ENCODE assay signal across 8 mouse cellular contexts in genomic region chr1:64956479-64956961, GRCm38 (mm10). TPM values are rescaled to one million over a fixed set of nuclear protein-coding genes. Genes with fewer than 3 reads are reported as not detected.
DNase-seq lines count a peak whose midpoint lies in the region; ATAC-seq and TF ChIP-seq lines count a peak whose summit lies in the region.

TSS of gene Plekhm3 (minus strand) at chr1:64956824.

- peak; percentile 86 for TF ChIP-seq POLR2A in myocyte (IDR thresholded peaks at IDR 0.05; ENCODE audit: insufficient read length, low read depth)

- no peaks in the 10 kb centered on the region for H3K27me3 ChIP-seq in heart, embryonic 14.5 days (ENCODE audit: control insufficient read depth, insufficient read depth, low read length)
- no peaks in the 10 kb centered on the region for H3K27me3 ChIP-seq in liver, embryonic 11.5 days (replicated peaks; ENCODE audit: control insufficient read depth, insufficient read depth, low read length)
- no peaks in the 10 kb centered on the region for H3K27me3 ChIP-seq in myocyte (ENCODE audit: control insufficient read depth, insufficient read depth, insufficient read length)

- no peaks in the 10 kb centered on the region for H3K9me3 ChIP-seq in heart, embryonic 14.5 days (ENCODE audit: control insufficient read depth, low read length)
- no peaks in the 10 kb centered on the region for H3K9me3 ChIP-seq in liver, embryonic 11.5 days (ENCODE audit: control insufficient read depth, low read length)

- H3K4me3 ChIP-seq in heart, embryonic 14.5 days (ENCODE audit: control insufficient read depth in 1 of 2, insufficient read depth in 1 of 2, low read depth in 1 of 2, low read length in 2 of 2), result peak within 1 kb of the TSS; percentile 75 to 93
- H3K4me3 ChIP-seq in liver, embryonic 11.5 days (ENCODE audit: low read depth, low read length), result peak within 1 kb of the TSS; percentile 86
- H3K4me3 ChIP-seq in myocyte, result peak within 1 kb of the TSS; percentile 57

- H3K4me2 ChIP-seq in heart, embryonic 14.5 days (ENCODE audit: low read length), result peak within 1 kb of the TSS; percentile 65
- H3K4me2 ChIP-seq in liver, embryonic 11.5 days, result peak within 1 kb of the TSS; percentile 70
- peak within 1 kb of the TSS; percentile 81 for H3K4me2 ChIP-seq in myocyte (ENCODE audit: low read depth)

- H3ac ChIP-seq in myocyte (ENCODE audit: control insufficient read depth, insufficient read length), result peak within 1 kb of the TSS; percentile 6

- peak within 1 kb of the TSS in 1 of 2 experiments; percentile 12; a peak in 1 of 4 replicates for H3K27ac ChIP-seq in heart, embryonic 14.5 days (replicated peaks in 1 of 2; ENCODE audit: control insufficient read depth in 1 of 2, insufficient read depth in 1 of 2, low read depth in 2 of 2, low read length in 2 of 2)
- peak within 1 kb of the TSS; percentile 38 for H3K27ac ChIP-seq in liver, embryonic 11.5 days (ENCODE audit: low read depth, low read length)

- no peaks in the 10 kb centered on the region for H3K36me3 ChIP-seq in heart, embryonic 14.5 days (ENCODE audit: control insufficient read depth, insufficient read depth, low read length)
- no peaks in the 10 kb centered on the region for H3K36me3 ChIP-seq in liver, embryonic 11.5 days (ENCODE audit: control insufficient read depth, insufficient read depth, low read length)
- H3K36me3 ChIP-seq in myocyte (ENCODE audit: control insufficient read depth, insufficient read depth), result no peaks in the 10 kb centered on the region

- DNase-seq in c-Kit-negative CD71-positive TER-119-positive erythroid progenitor cells, embryonic 14.5 days (ENCODE audit: low read depth, low spot score), result peak; percentile 54
- DNase-seq in fibroblast of lung, adult 2 months (ENCODE audit: low read depth), result peak; percentile 50
- DNase-seq in kidney, postnatal 10 days, result peak; percentile 87
- DNase-seq in liver, embryonic 11.5 days (ENCODE audit: low spot score), result peak; percentile 84
- DNase-seq in spleen, postnatal 4 days (ENCODE audit: low spot score in 2 of 2), result peak; percentile 78 to 89

- H3K79me2 ChIP-seq in myocyte (ENCODE audit: control insufficient read depth, insufficient read depth), result peaks cover 4% of the 10 kb centered on the region

- H3K4me1 ChIP-seq in heart, embryonic 14.5 days (ENCODE audit: control insufficient read depth in 2 of 2, insufficient read depth in 2 of 2, low read length in 2 of 2), result no peaks in the 10 kb centered on the region; a peak in 2 of 4 replicates
- no peaks in the 10 kb centered on the region for H3K4me1 ChIP-seq in liver, embryonic 11.5 days (replicated peaks; ENCODE audit: control insufficient read depth, insufficient read depth, low read length)

- ATAC-seq in CD4-positive, CD25-positive, alpha-beta regulatory T cell, adult 4 months, result peak; percentile 63
- ATAC-seq in heart, embryonic 14.5 days (ENCODE audit: insufficient number of reproducible peaks, insufficient read depth, low FRiP score, low read depth), result peak; percentile 69; the same call in 1 of the 2 replicates
- ATAC-seq in liver, embryonic 11.5 days (replicated peaks; ENCODE audit: low FRiP score), result peak; percentile 94

- WGBS in heart, embryonic 14.5 days, result under 1% methylated on average over 43 of the region's 43 CpGs
- WGBS in liver, embryonic 11.5 days, result under 1% methylated on average over 42 of the region's 43 CpGs

- peak within 1 kb of the TSS; percentile 89 for H3K9ac ChIP-seq in heart, embryonic 14.5 days (ENCODE audit: low read length)
- peak within 1 kb of the TSS; percentile 79 for H3K9ac ChIP-seq in liver, embryonic 11.5 days (ENCODE audit: low read depth, low read length)

TF ChIP-seq in myocyte, 11 proteins besides CTCF, POLR2A, EP300 and RAD21:
- TF ChIP-seq MYOG (IDR thresholded peaks at IDR 0.05; ENCODE audit: control insufficient read depth in 1 of 3, insufficient read depth in 1 of 3, insufficient read length in 2 of 3, low read depth in 2 of 3) (peak in 2 of 3 experiments; percentile 59), MYOD1 (IDR thresholded peaks at IDR 0.05; ENCODE audit: control insufficient read depth in 1 of 3, insufficient read length in 2 of 3, low read depth in 2 of 3) (peak in 1 of 3 experiments; percentile 9), POLR2AphosphoS2 (IDR thresholded peaks at IDR 0.05; ENCODE audit: insufficient read length, low read depth) (peak; percentile 85), CEBPB (IDR thresholded peaks at IDR 0.05; ENCODE audit: insufficient read depth, poor library complexity, severe bottlenecking) (no peak)

RNA-seq across cellular contexts. Expression of gene Plekhm3, which starts in this region (rescaled TPM):
- polyA plus RNA-seq in CD4-positive, CD25-positive, alpha-beta regulatory T cell, adult 4 months (2017; shearing (Covaris generic)), result 10 to 100 TPM in 1 of 2 experiments, 1 to 10 TPM in 1; 7.8 to 11.2 TPM
- polyA plus RNA-seq in heart, embryonic 14.5 days (2014; fragmentation: Nextera tagmentation; extraction: Ambion mirVana), result 8.4 and 9.0 TPM in 2 replicates
- 3.8 and 5.6 TPM in 2 replicates for polyA plus RNA-seq in liver, embryonic 11.5 days (2014; fragmentation: Nextera tagmentation; extraction: Ambion mirVana)
- 3.9 TPM for polyA plus RNA-seq in myocyte (2012; fragmentation: generic; extraction: Trizol)
